Mouse (Mus musculus) testis, adult 2 months (tissue): ENCODE data around the gene Gjd3. TPM values are rescaled to one million over a fixed set of nuclear protein-coding genes. Genes with fewer than 3 reads are reported as not detected.

Experiments
- H3K27ac ChIP-seq: fragments of 200-500 bp; 2 replicates; pipeline ENCODE4 v1.5.1; 2012; ENCODE audit warnings: low read depth, low read length; ENCODE audit not compliant: control insufficient read depth, insufficient read depth
- H3K27me3 ChIP-seq: fragments of 200-500 bp; 2 replicates; pipeline ENCODE4 v1.6.1; 2012; ENCODE audit warnings: mild to moderate bottlenecking, low read length, moderate library complexity; ENCODE audit not compliant: control insufficient read depth, insufficient read depth
- H3K36me3 ChIP-seq: fragments of 200-500 bp; 2 replicates; pipeline ENCODE4 v1.6.1; 2012; ENCODE audit warnings: mild to moderate bottlenecking, low read length; ENCODE audit not compliant: control insufficient read depth, insufficient read depth
- H3K4me1 ChIP-seq: fragments of 200-500 bp; 2 replicates; pipeline ENCODE4 v1.6.1; 2012; ENCODE audit warnings: low read length; ENCODE audit not compliant: control insufficient read depth, insufficient read depth
- H3K4me3 ChIP-seq: fragments of 200-500 bp; 2 replicates; pipeline ENCODE4 v1.5.1; 2012; ENCODE audit warnings: low read depth, mild to moderate bottlenecking, low read length, moderate library complexity, mixed read lengths; ENCODE audit not compliant: control insufficient read depth
- CTCF ChIP-seq: fragments of 200-500 bp; IDR thresholded peaks from 2 replicates; pipeline ENCODE4 v1.5.1; 2012; ENCODE audit warnings: low read depth, mild to moderate bottlenecking, inconsistent platforms, low read length, moderate library complexity; ENCODE audit not compliant: control insufficient read depth, insufficient read depth, insufficient replicate concordance
- POLR2A ChIP-seq: fragments of 200-500 bp; IDR thresholded peaks from 2 replicates; pipeline ENCODE4 v1.6.1; 2012; ENCODE audit warnings: low read depth, mild to moderate bottlenecking, inconsistent platforms, low read length, moderate library complexity; ENCODE audit not compliant: control insufficient read depth
- polyA plus RNA-seq: library from polyadenylated mRNA; depleted of rRNA; stranded (reverse); fragments of >200 nt; gene quantifications from 2 replicates; pipeline ENCODE4 v1.2.3, GENCODE M21; 2012

The Gjd3 gene
- polyA plus RNA-seq, 1 experiment, result 13.6 TPM

- no peak overlapping the region for H3K4me3 ChIP-seq
- H3K4me1 ChIP-seq, result peaks cover 37% of the 10 kb centered on the region
- no peaks in the 10 kb centered on the region for H3K27me3 ChIP-seq
- H3K27ac ChIP-seq, result peak overlapping the region; percentile 81
- no peaks in the 10 kb centered on the region for H3K36me3 ChIP-seq
- TF ChIP-seq POLR2A (no peak), CTCF (no peak)
These were observed 28.9 kb downstream of the Gjd3 start for GRCm38 (mm10) chr11:98953835-98954320.

DNA sequence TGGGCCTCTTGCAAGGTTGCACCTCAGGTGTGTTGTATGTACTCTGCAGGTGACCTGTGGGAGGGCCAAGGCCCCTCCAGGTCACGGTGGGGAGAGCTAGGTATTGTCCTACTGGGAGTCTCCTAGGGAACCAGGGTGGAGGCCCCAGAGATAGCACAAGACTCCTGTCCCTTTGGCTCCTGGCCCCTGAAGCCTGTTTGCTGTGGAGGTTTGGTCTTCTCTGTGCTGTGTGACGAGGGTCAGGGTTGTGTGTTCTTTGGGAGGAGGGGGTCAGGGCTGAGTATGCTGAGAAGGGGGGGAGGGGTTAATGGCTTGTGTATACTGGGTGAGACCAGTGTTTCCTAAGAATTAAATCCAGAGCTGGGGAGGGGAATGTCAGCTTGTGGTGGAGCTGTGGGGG lies 29.5 kb downstream of the Gjd3 start:
- no peak overlapping the region; the same call in 1 of the 2 replicates for H3K27ac ChIP-seq
- no peaks in the 10 kb centered on the region for H3K36me3 ChIP-seq
- peaks cover 37% of the 10 kb centered on the region for H3K4me1 ChIP-seq
- no peak for TF ChIP-seq CTCF
- TF ChIP-seq POLR2A, result no peak
- no peak overlapping the region for H3K4me3 ChIP-seq
- no peaks in the 10 kb centered on the region for H3K27me3 ChIP-seq

GRCm38 (mm10) chr11:98952736-98953135 lies 30.1 kb downstream of the Gjd3 start:
- Histone ChIP-seq H3K27me3 (no peaks in the 10 kb centered on the region), H3K4me3 (no peak overlapping the region), H3K36me3 (no peaks in the 10 kb centered on the region), H3K4me1 (peaks cover 37% of the 10 kb centered on the region), H3K27ac (no peak overlapping the region)
- TF ChIP-seq CTCF (no peak), POLR2A (no peak)

GRCm38 (mm10) chr11:98952111-98952510 lies 30.7 kb downstream of the Gjd3 start:
- H3K27me3 ChIP-seq, result no peaks in the 10 kb centered on the region
- H3K4me1 ChIP-seq, result peaks cover 37% of the 10 kb centered on the region
- no peak overlapping the region for H3K4me3 ChIP-seq
- no peaks in the 10 kb centered on the region for H3K36me3 ChIP-seq
- no peak overlapping the region for H3K27ac ChIP-seq
- no peak for TF ChIP-seq POLR2A
- no peak for TF ChIP-seq CTCF

DNA sequence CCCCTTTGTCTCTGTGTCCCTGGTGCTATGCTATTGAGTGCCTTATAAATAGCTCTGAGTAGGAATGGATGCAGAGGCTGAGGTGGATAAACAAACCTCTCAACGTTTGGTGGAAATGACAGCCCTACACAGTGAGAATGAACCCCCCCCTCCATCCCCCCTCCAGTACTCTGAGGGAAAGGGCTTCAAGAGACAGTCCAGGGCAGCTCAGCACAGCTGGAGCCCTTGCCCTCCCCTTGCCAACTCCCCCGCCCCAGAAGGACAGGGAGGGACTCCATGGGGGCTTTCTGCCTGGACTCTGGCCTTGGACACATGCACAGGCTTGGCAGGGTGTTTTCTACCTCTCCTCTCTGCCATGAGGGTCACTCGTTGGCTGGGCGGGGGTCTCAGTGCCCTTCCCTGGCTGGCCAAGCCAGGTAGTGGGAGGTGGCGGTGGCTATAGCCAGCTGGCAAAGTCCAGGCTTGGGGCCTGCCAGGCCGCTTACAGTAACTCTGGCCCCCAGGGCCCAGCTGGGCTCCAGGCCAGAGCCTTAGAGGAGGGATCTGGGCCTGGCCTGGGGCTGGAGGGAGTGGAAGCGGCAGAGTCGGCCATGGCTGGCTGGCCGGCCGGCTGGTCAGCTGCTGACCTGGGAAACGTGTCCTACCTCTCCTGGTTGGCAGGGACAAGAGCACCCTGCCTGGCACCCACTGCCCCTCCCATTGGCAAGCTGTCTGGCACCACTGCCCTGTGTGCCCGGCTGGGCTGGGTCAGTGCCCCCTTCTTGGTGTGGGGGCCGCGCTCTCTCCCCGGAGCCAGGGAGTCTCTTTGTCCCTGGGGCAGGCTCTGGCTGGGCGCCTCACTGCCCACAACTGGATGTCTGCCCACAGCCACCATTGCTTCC lies 31.6 kb downstream of the Gjd3 start:
- H3K4me3 ChIP-seq, result no peak overlapping the region

GRCm38 (mm10) chr11:98950484-98950883 lies 32.3 kb downstream of the Gjd3 start:
- Histone ChIP-seq H3K27me3 (no peaks in the 10 kb centered on the region), H3K36me3 (no peaks in the 10 kb centered on the region), H3K4me3 (no peak overlapping the region), H3K27ac (no peak overlapping the region), H3K4me1 (peaks cover 38% of the 10 kb centered on the region)
- TF ChIP-seq CTCF (no peak), POLR2A (no peak)

More for the DNA sequence above, 31.6 kb downstream of the Gjd3 start:
- no peaks in the 10 kb centered on the region for H3K36me3 ChIP-seq
- TF ChIP-seq CTCF (no peak), POLR2A (no peak)
- H3K27ac ChIP-seq, result peak overlapping the region; percentile 69
- H3K27me3 ChIP-seq, result no peaks in the 10 kb centered on the region
- H3K4me1 ChIP-seq, result peaks cover 37% of the 10 kb centered on the region

DNA sequence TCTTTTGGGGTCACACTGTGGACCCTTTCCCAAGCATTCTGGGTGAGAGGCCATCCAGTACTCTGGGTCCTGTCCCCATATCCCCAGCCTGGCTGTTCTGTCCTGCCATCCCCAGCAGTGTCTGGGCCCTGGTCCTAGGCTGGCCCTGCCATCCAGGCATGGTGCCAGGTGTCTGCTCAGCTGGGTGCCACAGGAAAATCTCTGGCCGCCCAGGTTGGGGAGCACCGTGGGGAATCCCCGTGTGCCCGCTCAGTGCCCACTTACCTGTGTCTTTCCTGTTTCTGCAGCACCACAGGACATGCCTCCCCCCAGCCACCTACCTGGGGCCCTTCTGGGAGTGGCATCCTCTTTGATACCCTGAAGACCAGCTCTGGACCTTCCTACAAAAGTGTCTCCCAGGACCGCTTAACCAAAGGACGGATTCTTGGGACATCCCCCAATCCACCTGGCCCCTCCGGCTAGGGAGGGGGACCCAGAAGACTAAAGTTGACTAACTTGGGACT lies 32.8 kb downstream of the Gjd3 start:
- H3K4me1 ChIP-seq, result peaks cover 35% of the 10 kb centered on the region
- H3K27me3 ChIP-seq, result no peaks in the 10 kb centered on the region
- H3K27ac ChIP-seq, result no peak overlapping the region
- TF ChIP-seq POLR2A (no peak), CTCF (no peak)
- H3K36me3 ChIP-seq, result no peaks in the 10 kb centered on the region
- no peak overlapping the region for H3K4me3 ChIP-seq
